Mouse (Mus musculus) intestine, embryonic 16.5 days (tissue): ENCODE data around the gene H2-DMb2. TPM values are rescaled to one million over a fixed set of nuclear protein-coding genes. Genes with fewer than 3 reads are reported as not detected.

ENCODE experiments used
- ATAC-seq: fragments of 200-750 bp; cut with Nextera tagmentation; 2 replicates; pipeline ENCODE4 v1.8.0; 2017; ENCODE audit warnings: moderate TSS enrichment, moderate library complexity
- H3K27ac ChIP-seq: fragments of 300-500 bp; sonication (generic); 2 replicates; pipeline ENCODE4 v1.5.1; 2014; ENCODE audit warnings: mild to moderate bottlenecking, low read length
- H3K27me3 ChIP-seq: fragments of 300-500 bp; sonication (generic); replicated peaks from 2 replicates; pipeline ENCODE4 v1.6.1; 2014; ENCODE audit warnings: low read length, control low read depth, mixed read lengths; ENCODE audit not compliant: control insufficient read depth, insufficient read depth
- H3K36me3 ChIP-seq: fragments of 300-500 bp; sonication (generic); 2 replicates; pipeline ENCODE4 v1.6.1; 2014; ENCODE audit warnings: low read length, control low read depth; ENCODE audit not compliant: control insufficient read depth, insufficient read depth
- H3K4me1 ChIP-seq: fragments of 300-500 bp; sonication (generic); 2 replicates; pipeline ENCODE4 v1.6.1; 2014; ENCODE audit warnings: low read length, control low read depth, mixed read lengths; ENCODE audit not compliant: control insufficient read depth, insufficient read depth
- H3K4me2 ChIP-seq: fragments of 300-500 bp; sonication (generic); 2 replicates; pipeline ENCODE4 v1.6.1; 2014; ENCODE audit warnings: low read depth, low read length, control low read depth
- H3K4me3 ChIP-seq: fragments of 300-500 bp; sonication (generic); 2 replicates; pipeline ENCODE4 v1.5.1; 2014; ENCODE audit warnings: mild to moderate bottlenecking, low read length
- H3K9ac ChIP-seq: fragments of 300-500 bp; sonication (generic); 2 replicates; pipeline ENCODE4 v1.6.1; 2014; ENCODE audit warnings: low read depth, low read length
- H3K9me3 ChIP-seq: fragments of 300-500 bp; sonication (generic); 2 replicates; pipeline ENCODE4 v1.6.1; 2016; ENCODE audit warnings: low read length, control low read depth; ENCODE audit not compliant: control insufficient read depth
- WGBS: fragments of 180-500 bp; shearing (Covaris S2); extraction: QIAGEN DNeasy Blood & Tissue Kit; methylation state at CpG from one replicate; pipeline ENCODE4 v1.1.7; 2014; 5-methylcytosine and 5-hydroxymethylcytosine counted together
- polyA plus RNA-seq: library from polyadenylated mRNA; unstranded; fragments of >200 nt; fragmentation: Nextera tagmentation; extraction: Ambion mirVana; gene quantifications from 2 replicates; pipeline ENCODE4 v1.2.1, GENCODE M21; 2015

Gene H2-DMb2
- polyA plus RNA-seq, 1 experiment from 2014 or later = 0.87 TPM

DNA sequence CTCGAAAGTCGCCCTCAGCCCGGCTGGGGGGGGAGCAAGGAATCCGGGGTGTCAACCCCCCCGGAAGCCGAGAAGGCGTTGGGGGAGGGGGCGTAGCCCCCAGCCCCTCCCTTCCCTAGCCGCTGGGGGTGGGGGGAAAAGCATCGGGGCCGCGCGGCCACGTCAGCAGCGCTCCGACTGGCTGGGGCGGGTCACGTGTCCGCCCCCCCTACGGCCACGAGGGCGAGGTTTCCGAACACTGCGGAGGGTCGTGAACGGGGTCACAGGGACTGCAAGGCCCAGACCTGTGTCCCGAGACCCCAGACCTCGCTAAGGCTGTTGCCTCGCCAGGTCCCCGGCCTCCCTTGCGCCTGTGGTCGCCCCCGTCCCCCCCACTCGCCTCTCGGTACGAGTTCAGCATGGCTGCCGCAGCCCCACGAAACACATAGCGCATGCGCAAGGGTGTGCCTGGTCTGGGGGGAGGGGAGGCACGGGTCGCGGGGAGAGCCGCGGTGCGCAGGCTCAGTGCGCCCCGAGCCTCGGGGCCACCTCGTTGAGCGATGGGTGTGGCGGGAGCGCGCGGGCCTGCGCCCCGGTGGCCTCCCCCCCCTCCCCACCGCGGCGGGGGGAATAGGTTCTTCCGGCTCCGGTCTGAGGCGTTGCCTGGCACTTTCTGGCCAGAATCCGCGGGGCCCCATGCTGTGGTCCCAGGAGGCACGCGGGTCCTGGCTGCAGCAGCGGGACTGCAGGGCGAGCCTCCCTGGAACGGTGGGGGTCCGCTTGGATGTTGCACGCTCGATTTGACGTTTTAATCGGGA is 20.7 kb upstream of the H2-DMb2 start, which contains the start of gene Brd2:
Gene Brd2 (minus strand): TSS at position 447 of the 797 bp plus-strand sequence.
- no peaks in the 10 kb centered on the region for H3K9me3 ChIP-seq
- ATAC-seq = peak; percentile 57
- H3K27ac ChIP-seq = peak within 1 kb of the TSS; percentile 100
- H3K36me3 ChIP-seq = peaks cover 14% of the 10 kb centered on the region; the same call in 1 of the 2 replicates
- H3K4me1 ChIP-seq = peaks cover 24% of the 10 kb centered on the region
- no peaks in the 10 kb centered on the region for H3K27me3 ChIP-seq
- H3K4me3 ChIP-seq = peak within 1 kb of the TSS; percentile 89
- peak within 1 kb of the TSS; percentile 98 for H3K9ac ChIP-seq
- under 1% methylated on average over 71 of the region's 75 CpGs for WGBS
- H3K4me2 ChIP-seq = peak within 1 kb of the TSS; percentile 72

DNA sequence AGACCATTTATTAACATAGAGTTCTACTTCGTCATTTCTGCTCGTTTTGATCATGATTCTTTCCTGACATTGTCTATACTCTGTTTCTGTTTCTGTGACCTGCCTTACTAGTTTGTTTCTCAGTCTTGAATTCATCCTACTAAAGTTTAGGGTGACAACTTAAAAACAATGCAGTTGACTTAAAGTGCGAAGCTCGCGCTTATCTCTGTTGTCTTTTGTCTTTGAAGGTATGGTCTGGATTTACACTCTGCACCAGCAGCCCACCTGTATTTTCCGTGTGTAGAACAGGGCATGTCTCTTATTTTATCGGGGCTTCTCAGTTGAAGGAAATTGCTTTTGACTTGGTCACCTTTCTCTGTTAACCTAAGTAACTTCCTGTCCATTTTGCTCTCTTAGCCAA is 20.0 kb upstream of the H2-DMb2 start:
- Histone ChIP-seq H3K4me2 (peak overlapping the region; percentile 72), H3K9me3 (no peaks in the 10 kb centered on the region), H3K9ac (peak overlapping the region; percentile 98), H3K27me3 (no peaks in the 10 kb centered on the region), H3K36me3 (peaks cover 10% of the 10 kb centered on the region; the same call in 1 of the 2 replicates), H3K27ac (peak overlapping the region; percentile 100), H3K4me1 (peaks cover 24% of the 10 kb centered on the region), H3K4me3 (peak overlapping the region; percentile 89)
- under 1% methylated on average over 7 of the region's 7 CpGs for WGBS
- no peak for ATAC-seq

DNA sequence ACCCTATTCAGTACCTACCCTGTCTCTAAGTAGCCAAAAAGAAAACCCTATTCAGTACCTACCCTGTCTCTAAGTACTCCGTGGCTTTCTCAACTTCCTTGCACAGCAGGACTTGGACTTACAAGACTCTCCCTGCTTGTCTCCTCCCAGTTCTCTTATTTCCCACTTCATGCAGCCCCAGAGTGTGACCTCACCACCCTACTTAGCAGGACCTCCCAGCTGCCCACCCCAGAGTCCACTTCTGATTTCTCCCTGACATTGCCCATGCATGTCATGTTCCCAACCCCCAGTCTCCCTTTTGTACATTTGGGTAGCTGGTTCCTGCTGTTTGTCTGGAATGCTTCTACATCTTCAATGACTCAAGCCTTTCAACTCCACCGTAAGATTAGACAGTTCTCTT is 19.6 kb upstream of the H2-DMb2 start:
- Histone ChIP-seq H3K4me3 (peak overlapping the region; percentile 89), H3K27ac (peak overlapping the region; percentile 100), H3K4me1 (peaks cover 24% of the 10 kb centered on the region), H3K9me3 (no peaks in the 10 kb centered on the region), H3K36me3 (peaks cover 8% of the 10 kb centered on the region; the same call in 1 of the 2 replicates), H3K4me2 (peak overlapping the region; percentile 72), H3K9ac (peak overlapping the region; percentile 98), H3K27me3 (no peaks in the 10 kb centered on the region)
- 0% methylated on average over 2 of the region's 2 CpGs for WGBS
- no peak for ATAC-seq

DNA sequence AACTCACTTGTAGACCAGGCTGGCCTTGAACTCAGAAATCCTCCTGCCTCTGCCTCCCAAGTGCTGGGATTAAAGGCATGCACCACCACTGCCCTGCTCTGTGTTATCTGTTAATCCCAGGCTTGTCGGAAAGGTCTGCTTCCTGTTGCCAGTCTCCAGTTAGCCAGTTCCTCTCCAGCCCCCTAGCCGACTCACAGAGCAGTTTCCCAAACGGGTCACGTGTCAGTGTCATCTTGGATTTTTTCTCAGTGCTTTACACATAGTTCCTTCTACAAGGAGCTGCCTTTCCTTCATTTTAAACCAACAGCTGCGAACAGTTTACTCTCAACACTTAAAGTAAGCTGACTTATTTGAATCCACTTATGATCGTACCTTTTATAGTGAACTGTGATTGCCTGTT is 18.5 kb upstream of the H2-DMb2 start:
- Histone ChIP-seq H3K9ac (no peak overlapping the region), H3K9me3 (no peaks in the 10 kb centered on the region), H3K36me3 (0 out of 2 replicates have a peak, but pooled peaks cover under 1% of the 10 kb centered on the region), H3K4me2 (peak overlapping the region; percentile 27; the same call in 1 of the 2 replicates), H3K4me3 (peak overlapping the region; percentile 6; the same call in 1 of the 2 replicates), H3K27me3 (no peaks in the 10 kb centered on the region), H3K27ac (no peak overlapping the region), H3K4me1 (peaks cover 31% of the 10 kb centered on the region)
- 65% methylated on average over 6 of the region's 6 CpGs for WGBS
- ATAC-seq = no peak

DNA sequence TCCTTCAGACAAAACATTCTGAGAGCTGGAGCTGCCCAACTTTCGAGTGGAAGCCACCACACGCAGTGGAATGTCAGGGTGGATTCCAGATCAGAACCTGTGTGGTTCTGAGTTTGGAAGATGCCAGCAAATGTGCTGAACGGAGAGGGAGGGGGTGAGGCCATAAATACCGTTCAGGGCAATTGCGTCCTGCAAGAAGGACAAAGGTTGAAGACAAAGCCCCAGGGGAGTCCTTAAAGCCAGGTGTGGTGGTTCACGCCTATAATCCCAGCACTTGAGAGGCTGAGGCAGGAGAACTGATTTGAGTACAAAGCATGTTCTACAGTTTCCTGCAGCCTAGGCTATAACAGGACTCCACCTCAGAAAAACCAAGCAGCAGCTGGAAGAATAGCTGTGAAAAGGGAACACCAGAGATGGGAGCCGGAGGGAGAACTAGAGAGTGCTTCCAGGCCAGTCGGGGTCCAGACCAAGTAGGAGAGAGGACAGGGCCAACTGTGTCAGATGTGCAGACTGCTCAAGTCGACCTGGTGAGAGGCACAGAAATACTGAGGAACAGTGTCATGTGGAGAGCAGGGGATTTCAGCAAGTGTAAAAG is 16.2 kb upstream of the H2-DMb2 start:
- Histone ChIP-seq H3K4me3 (no peak overlapping the region), H3K36me3 (no peaks in the 10 kb centered on the region), H3K4me2 (peak overlapping the region; percentile 4; the same call in 1 of the 2 replicates), H3K27ac (peak overlapping the region; percentile 87), H3K4me1 (peaks cover 31% of the 10 kb centered on the region), H3K9ac (no peak overlapping the region), H3K27me3 (no peaks in the 10 kb centered on the region), H3K9me3 (no peaks in the 10 kb centered on the region)
- WGBS = 43% methylated on average over 9 of the region's 9 CpGs
- ATAC-seq = peak; percentile 12

DNA sequence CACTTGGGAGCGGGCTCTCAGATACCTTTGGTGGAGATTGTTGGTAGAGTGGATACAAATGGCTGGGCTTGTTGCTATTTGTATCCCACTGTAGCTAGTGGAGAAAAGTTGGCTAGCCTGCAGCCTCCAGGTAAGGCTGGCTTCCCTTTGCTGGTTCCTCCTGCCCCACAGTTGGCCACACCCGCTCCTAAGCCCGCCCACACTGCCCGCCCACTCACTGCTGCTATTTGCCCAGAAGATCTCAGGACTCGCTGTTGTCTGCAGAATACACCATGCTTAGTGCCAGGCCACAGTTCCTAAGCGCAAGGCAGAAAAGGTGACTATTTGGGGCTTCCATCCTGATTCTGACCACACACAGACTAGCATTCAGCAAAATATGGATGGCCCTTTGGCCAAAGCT is 15.6 kb upstream of the H2-DMb2 start:
- 0 out of 2 replicates have a peak overlapping the region, but pooled peaks have one; percentile 4 for H3K4me2 ChIP-seq
- ATAC-seq = peak; percentile 49
- H3K9me3 ChIP-seq = no peaks in the 10 kb centered on the region
- peak overlapping the region; percentile 87 for H3K27ac ChIP-seq
- H3K36me3 ChIP-seq = no peaks in the 10 kb centered on the region
- H3K9ac ChIP-seq = no peak overlapping the region
- WGBS = 30% methylated on average over 6 of the region's 6 CpGs
- no peaks in the 10 kb centered on the region for H3K27me3 ChIP-seq
- peaks cover 31% of the 10 kb centered on the region for H3K4me1 ChIP-seq
- H3K4me3 ChIP-seq = no peak overlapping the region

DNA sequence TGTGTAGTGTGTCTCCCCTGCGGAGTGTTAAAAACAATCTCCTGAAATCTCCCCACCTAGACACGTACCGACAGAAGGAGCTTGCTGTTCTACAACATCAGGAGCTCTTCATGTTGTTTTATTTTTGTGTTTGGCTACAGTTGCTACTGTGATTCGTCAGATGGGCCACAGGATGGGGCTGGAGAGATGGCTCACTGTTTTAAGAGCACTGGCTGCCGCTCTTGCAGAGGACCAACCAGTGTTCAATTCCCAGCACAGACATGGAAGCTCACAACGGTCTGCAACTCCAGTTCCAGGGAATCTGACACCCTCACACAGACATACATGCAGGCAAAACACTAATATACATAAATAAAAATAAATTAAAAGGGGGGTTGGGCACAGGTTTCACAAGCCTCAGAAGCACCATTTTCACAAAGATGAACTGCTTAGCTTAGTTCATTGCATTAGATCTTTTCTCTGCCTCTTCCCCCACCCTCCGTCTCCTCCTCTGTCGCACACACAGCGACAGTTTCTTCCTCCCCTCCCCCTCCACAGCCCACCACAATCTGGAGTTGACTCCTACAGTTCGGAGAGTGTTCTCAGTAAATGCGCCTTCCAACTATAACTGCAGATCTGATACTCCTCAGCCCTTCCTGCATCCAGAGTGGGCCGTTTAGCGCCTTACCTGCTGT is 14.7 kb upstream of the H2-DMb2 start:
- no peak overlapping the region for H3K27ac ChIP-seq
- peaks cover 31% of the 10 kb centered on the region for H3K4me1 ChIP-seq
- WGBS = 35% methylated on average over 13 of the region's 13 CpGs
- H3K4me2 ChIP-seq = no peak overlapping the region
- no peaks in the 10 kb centered on the region for H3K36me3 ChIP-seq
- H3K9me3 ChIP-seq = no peaks in the 10 kb centered on the region
- no peaks in the 10 kb centered on the region for H3K27me3 ChIP-seq
- H3K9ac ChIP-seq = no peak overlapping the region
- no peak overlapping the region for H3K4me3 ChIP-seq
- ATAC-seq = no peak

DNA sequence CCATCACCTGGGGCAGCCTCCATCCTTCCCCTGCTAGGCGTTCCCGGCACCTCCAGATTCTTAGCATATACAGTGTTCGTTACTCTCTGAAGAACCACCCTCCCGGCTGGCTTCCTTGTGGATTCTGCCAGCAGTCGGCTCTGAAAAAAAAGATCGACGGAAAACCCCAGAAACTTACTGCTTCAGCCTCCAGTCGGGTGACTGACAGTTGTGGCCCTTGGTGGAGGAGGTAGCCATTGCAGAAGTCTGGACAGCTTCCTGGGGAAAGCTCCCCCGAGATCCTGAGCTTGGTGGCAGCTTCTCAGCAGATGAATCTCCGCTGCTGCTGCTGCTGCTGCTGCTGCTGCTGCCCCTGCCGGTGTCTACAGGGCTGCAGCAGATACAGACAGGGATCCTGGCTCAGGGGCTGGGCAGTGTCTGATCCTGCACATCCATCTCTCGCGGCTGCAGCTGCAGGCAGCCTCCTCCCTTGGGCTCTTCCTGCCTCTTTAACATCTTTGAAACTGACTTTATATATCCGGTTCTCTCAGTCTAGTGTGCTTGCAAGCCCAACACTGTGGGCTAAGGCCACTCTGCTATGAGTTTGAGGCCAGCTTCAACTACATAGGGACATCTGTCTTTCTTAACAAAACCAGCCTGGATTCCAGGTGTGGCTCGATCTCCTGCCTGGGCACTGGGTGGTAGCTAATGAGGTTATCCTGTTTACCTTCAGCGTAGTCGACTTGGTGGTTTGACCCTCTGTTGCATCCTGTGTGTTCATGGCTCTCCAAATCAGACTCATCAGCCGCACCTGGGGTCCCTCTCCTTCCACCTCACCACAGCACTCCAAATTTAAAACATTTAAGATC is 13.9 kb upstream of the H2-DMb2 start:
- H3K36me3 ChIP-seq = no peaks in the 10 kb centered on the region
- 20% methylated on average over 18 of the region's 18 CpGs for WGBS
- no peaks in the 10 kb centered on the region for H3K9me3 ChIP-seq
- H3K9ac ChIP-seq = no peak overlapping the region
- no peaks in the 10 kb centered on the region for H3K27me3 ChIP-seq
- no peak overlapping the region; the same call in 1 of the 2 replicates for H3K27ac ChIP-seq
- H3K4me3 ChIP-seq = no peak overlapping the region
- no peak overlapping the region for H3K4me2 ChIP-seq
- ATAC-seq = no peak
- H3K4me1 ChIP-seq = peaks cover 25% of the 10 kb centered on the region
